In genomic region chr11:76810706-76811495, GRCm38 (mm10) we compare ENCODE assay signal across 10 mouse cellular contexts. TPM values are rescaled to one million over a fixed set of nuclear protein-coding genes. Genes with fewer than 3 reads are reported as not detected.
DNase-seq lines count a peak whose midpoint lies in the region; ATAC-seq and TF ChIP-seq lines count a peak whose summit lies in the region.
"Had no signal": no experiment of that assay in that cellular context is flagged by ENCODE, and none has a peak within 500 bp of the region (broad histone marks: within the 10 kb centered on the region; RNA-seq: fewer than 3 reads in every experiment).

No protein-coding gene starts in this region.

- H3K36me3 ChIP-seq in intestine, postnatal 0 days (ENCODE audit: control insufficient read depth, insufficient read depth), result peaks cover 24% of the 10 kb centered on the region
- H3K36me3 ChIP-seq in intestine, embryonic 15.5 days, result peaks cover 5% of the 10 kb centered on the region; the same call in 1 of the 2 replicates
- H3K36me3 ChIP-seq in kidney, postnatal 0 days (ENCODE audit: insufficient read depth, low read length), result peaks cover 23% of the 10 kb centered on the region
- H3K36me3 ChIP-seq in forebrain, embryonic 15.5 days, result peaks cover 16% of the 10 kb centered on the region; the same call in 1 of the 2 replicates

- TF ChIP-seq CTCF in intestine, postnatal 0 days (IDR thresholded peaks at IDR 0.05; ENCODE audit: low read depth), result peak; percentile 57
- TF ChIP-seq CTCF in kidney, postnatal 0 days (IDR thresholded peaks at IDR 0.05; ENCODE audit: low read depth), result peak; percentile 66

- ATAC-seq in intestine, postnatal 0 days, result no peak
- no peak for ATAC-seq in intestine, embryonic 15.5 days
- no peak for ATAC-seq in kidney, postnatal 0 days (replicated peaks; ENCODE audit: low FRiP score, low read depth)
- no peak for ATAC-seq in forebrain, embryonic 15.5 days (replicated peaks)

- H3K4me3 ChIP-seq in intestine, postnatal 0 days (ENCODE audit: low read depth, low read length), result no peak overlapping the region
- H3K4me3 ChIP-seq in intestine, embryonic 15.5 days (replicated peaks), result no peak overlapping the region
- H3K4me3 ChIP-seq in kidney, postnatal 0 days (replicated peaks; ENCODE audit: low read depth, low read length), result no peak overlapping the region
- no peak overlapping the region for H3K4me3 ChIP-seq in forebrain, embryonic 15.5 days

- H3K27me3 ChIP-seq in intestine, postnatal 0 days (replicated peaks; ENCODE audit: control insufficient read depth, insufficient read depth, low read length), result no peaks in the 10 kb centered on the region
- H3K27me3 ChIP-seq in intestine, embryonic 15.5 days (replicated peaks), result no peaks in the 10 kb centered on the region
- no peaks in the 10 kb centered on the region for H3K27me3 ChIP-seq in kidney, postnatal 0 days (ENCODE audit: insufficient read depth, low read length)
- no peaks in the 10 kb centered on the region for H3K27me3 ChIP-seq in forebrain, embryonic 15.5 days

- peak; percentile 44 for DNase-seq in adrenal gland, postnatal 14 days
- no peak for DNase-seq in adrenal gland, adult 8-10 months
- peak; percentile 21 for DNase-seq in 3T3-L1 (ENCODE audit: low read depth, low spot score)
- peak; percentile 39 for DNase-seq in kidney, postnatal 0 days (ENCODE audit: low spot score)
- no peak for DNase-seq in right cerebral cortex, postnatal 14 days
- DNase-seq: B cell, adult 2 months had no signal

- no peaks in the 10 kb centered on the region for H3K9me3 ChIP-seq in intestine, postnatal 0 days (ENCODE audit: control insufficient read depth)
- no peaks in the 10 kb centered on the region for H3K9me3 ChIP-seq in intestine, embryonic 15.5 days
- H3K9me3 ChIP-seq in kidney, postnatal 0 days (replicated peaks; ENCODE audit: low read length), result no peaks in the 10 kb centered on the region
- H3K9me3 ChIP-seq in forebrain, embryonic 15.5 days, result no peaks in the 10 kb centered on the region

- H3K4me1 ChIP-seq in intestine, postnatal 0 days (replicated peaks; ENCODE audit: control insufficient read depth, insufficient read depth, low read length), result no peaks in the 10 kb centered on the region
- no peaks in the 10 kb centered on the region for H3K4me1 ChIP-seq in intestine, embryonic 15.5 days (replicated peaks)
- no peaks in the 10 kb centered on the region for H3K4me1 ChIP-seq in kidney, postnatal 0 days (replicated peaks; ENCODE audit: insufficient read depth, low read length)
- peaks cover 2% of the 10 kb centered on the region; the same call in 1 of the 2 replicates for H3K4me1 ChIP-seq in forebrain, embryonic 15.5 days

- no peak overlapping the region for H3K27ac ChIP-seq in intestine, postnatal 0 days (ENCODE audit: low read depth, low read length)
- no peak overlapping the region for H3K27ac ChIP-seq in intestine, embryonic 15.5 days
- no peak overlapping the region for H3K27ac ChIP-seq in kidney, postnatal 0 days
- no peak overlapping the region for H3K27ac ChIP-seq in forebrain, embryonic 15.5 days (replicated peaks)
- H3K27ac ChIP-seq: macrophage had no signal

- no peak overlapping the region for H3K4me2 ChIP-seq in intestine, postnatal 0 days (replicated peaks; ENCODE audit: low read depth)
- H3K4me2 ChIP-seq in intestine, embryonic 15.5 days (replicated peaks), result no peak overlapping the region
- no peak overlapping the region for H3K4me2 ChIP-seq in kidney, postnatal 0 days (ENCODE audit: low read length)
- H3K4me2 ChIP-seq in forebrain, embryonic 15.5 days (replicated peaks), result no peak overlapping the region

- 88% methylated on average over 9 of the region's 9 CpGs for WGBS in intestine, postnatal 0 days
- 85% methylated on average over 9 of the region's 9 CpGs for WGBS in intestine, embryonic 15.5 days
- 81% methylated on average over 9 of the region's 9 CpGs for WGBS in kidney, postnatal 0 days
- 88% methylated on average over 9 of the region's 9 CpGs for WGBS in forebrain, embryonic 15.5 days

- H3K9ac ChIP-seq in intestine, postnatal 0 days (ENCODE audit: low read depth, low read length), result no peak overlapping the region
- H3K9ac ChIP-seq in intestine, embryonic 15.5 days, result no peak overlapping the region
- H3K9ac ChIP-seq in kidney, postnatal 0 days (ENCODE audit: low read depth, low read length), result no peak overlapping the region
- no peak overlapping the region for H3K9ac ChIP-seq in forebrain, embryonic 15.5 days (replicated peaks)

RNA-seq across cellular contexts. Expression of gene Cpd, which starts 35.9 kb away (rescaled TPM):
- 43.5 and 45.8 TPM in 2 replicates for total RNA-seq in adrenal gland, postnatal 14 days (2021)
- 10 to 100 TPM; 35.5 to 54.1 (median 45.7) TPM for total RNA-seq in adrenal gland, adult 8-10 months (2022)
- polyA plus RNA-seq in intestine, postnatal 0 days (2015; fragmentation: Nextera tagmentation; extraction: Ambion mirVana), result 10.1 and 11.0 TPM in 2 replicates
- polyA plus RNA-seq in intestine, embryonic 15.5 days (2015; fragmentation: Nextera tagmentation; extraction: Ambion mirVana), result 10.1 and 11.3 TPM in 2 replicates
- polyA plus RNA-seq in kidney, postnatal 0 days (2015; fragmentation: Nextera tagmentation; extraction: Ambion mirVana), result 17.8 and 20.4 TPM in 2 replicates
- polyA plus RNA-seq in forebrain, embryonic 15.5 days (2015; fragmentation: Nextera tagmentation; extraction: Ambion mirVana), result 5.4 and 7.0 TPM in 2 replicates

RNA-seq across cellular contexts. Expression of gene Gosr1, which starts 47.5 kb away (rescaled TPM):
- 64.2 and 67.3 TPM in 2 replicates for total RNA-seq in adrenal gland, postnatal 14 days (2021)
- 10 to 100 TPM; 57.9 to 78.0 (median 74.5) TPM for total RNA-seq in adrenal gland, adult 8-10 months (2022)
- polyA plus RNA-seq in intestine, postnatal 0 days (2015; fragmentation: Nextera tagmentation; extraction: Ambion mirVana), result 28.6 and 30.7 TPM in 2 replicates
- polyA plus RNA-seq in intestine, embryonic 15.5 days (2015; fragmentation: Nextera tagmentation; extraction: Ambion mirVana), result 24.9 and 28.6 TPM in 2 replicates
- polyA plus RNA-seq in kidney, postnatal 0 days (2015; fragmentation: Nextera tagmentation; extraction: Ambion mirVana), result 23.9 and 25.4 TPM in 2 replicates
- polyA plus RNA-seq in forebrain, embryonic 15.5 days (2015; fragmentation: Nextera tagmentation; extraction: Ambion mirVana), result 27.1 and 27.4 TPM in 2 replicates

Comparison
In these comparisons a context has a peak if more than half of its experiments do, and no peak if none do; other contexts are left out.
1. DNase-seq: peak in adrenal gland, postnatal 14 days (single experiment), 3T3-L1 (single experiment) and kidney, postnatal 0 days (single experiment); none in adrenal gland, adult 8-10 months (single experiment) and right cerebral cortex, postnatal 14 days (single experiment).